Mouse (Mus musculus): ENCODE results near the gene Fam78a. TPM values are rescaled to one million over a fixed set of nuclear protein-coding genes. Genes with fewer than 3 reads are reported as not detected.
A peak's percentile ranks its signal among the peaks of the same experiment; 100 is the strongest.

The Fam78a gene
- polyA plus RNA-seq, 1 experiment from 2014 or later, result 27.6 TPM

GRCm38 (mm10) chr2:32058716-32059115, 25.9 kb downstream of the Fam78a start:
- Histone ChIP-seq H3K9me3 (replicated peaks; ENCODE audit: control insufficient read depth, low read length) (no peaks in the 10 kb centered on the region), H3K36me3 (ENCODE audit: control insufficient read depth, insufficient read depth) (no peaks in the 10 kb centered on the region), H3K4me2 (ENCODE audit: low read depth, low read length) (no peak overlapping the region), H3K9ac (ENCODE audit: low read length) (no peak overlapping the region), H3K27ac (ENCODE audit: low read length) (no peak overlapping the region), H3K4me3 (ENCODE audit: low read length) (no peak overlapping the region), H3K4me1 (ENCODE audit: control insufficient read depth, insufficient read depth, low read length) (peaks cover 62% of the 10 kb centered on the region), H3K27me3 (ENCODE audit: control insufficient read depth, insufficient read depth, low read length) (no peaks in the 10 kb centered on the region)
- 50% methylated on average over 5 of the region's 5 CpGs for WGBS
- no peak for ATAC-seq (replicated peaks; ENCODE audit: extremely low read depth, insufficient read depth, low FRiP score)

GRCm38 (mm10) chr2:32058241-32058640, 26.4 kb downstream of the Fam78a start:
- H3K36me3 ChIP-seq (ENCODE audit: control insufficient read depth, insufficient read depth), result no peaks in the 10 kb centered on the region
- H3K4me1 ChIP-seq (ENCODE audit: control insufficient read depth, insufficient read depth, low read length), result peaks cover 57% of the 10 kb centered on the region
- no peaks in the 10 kb centered on the region for H3K9me3 ChIP-seq (replicated peaks; ENCODE audit: control insufficient read depth, low read length)
- whole genome bisulfite sequencing, result 78% methylated on average over 9 of the region's 9 CpGs
- H3K27me3 ChIP-seq (ENCODE audit: control insufficient read depth, insufficient read depth, low read length), result no peaks in the 10 kb centered on the region
- no peak overlapping the region for H3K4me3 ChIP-seq (ENCODE audit: low read length)
- H3K4me2 ChIP-seq (ENCODE audit: low read depth, low read length), result no peak overlapping the region
- no peak for ATAC-seq (replicated peaks; ENCODE audit: extremely low read depth, insufficient read depth, low FRiP score)
- H3K27ac ChIP-seq (ENCODE audit: low read length), result peak overlapping the region; percentile 88; the same call in 1 of the 2 replicates
- no peak overlapping the region for H3K9ac ChIP-seq (ENCODE audit: low read length)

- no peaks in the 10 kb centered on the region for H3K9me3 ChIP-seq (replicated peaks; ENCODE audit: control insufficient read depth, low read length)
- H3K36me3 ChIP-seq (ENCODE audit: control insufficient read depth, insufficient read depth), result no peaks in the 10 kb centered on the region
- no peak overlapping the region for H3K4me2 ChIP-seq (ENCODE audit: low read depth, low read length)
- H3K9ac ChIP-seq (ENCODE audit: low read length), result no peak overlapping the region; the same call in 1 of the 2 replicates
- ATAC-seq (replicated peaks; ENCODE audit: extremely low read depth, insufficient read depth, low FRiP score), result no peak
- no peaks in the 10 kb centered on the region for H3K27me3 ChIP-seq (ENCODE audit: control insufficient read depth, insufficient read depth, low read length)
- H3K4me1 ChIP-seq (ENCODE audit: control insufficient read depth, insufficient read depth, low read length), result peaks cover 52% of the 10 kb centered on the region
- WGBS, result 79% methylated on average over 4 of the region's 4 CpGs
- H3K4me3 ChIP-seq (ENCODE audit: low read length), result no peak overlapping the region
- H3K27ac ChIP-seq (ENCODE audit: low read length), result peak overlapping the region; percentile 88
Measured at GRCm38 (mm10) chr2:32057794-32058193, 26.9 kb downstream of the Fam78a start.

GRCm38 (mm10) chr2:32057360-32057759, 27.3 kb downstream of the Fam78a start:
- H3K9ac ChIP-seq (ENCODE audit: low read length), result peak overlapping the region; percentile 24; the same call in 1 of the 2 replicates
- peak overlapping the region; percentile 88 for H3K27ac ChIP-seq (ENCODE audit: low read length)
- no peak overlapping the region for H3K4me2 ChIP-seq (ENCODE audit: low read depth, low read length)
- no peaks in the 10 kb centered on the region for H3K36me3 ChIP-seq (ENCODE audit: control insufficient read depth, insufficient read depth)
- ATAC-seq (replicated peaks; ENCODE audit: extremely low read depth, insufficient read depth, low FRiP score), result no peak
- no peak overlapping the region for H3K4me3 ChIP-seq (ENCODE audit: low read length)
- H3K9me3 ChIP-seq (replicated peaks; ENCODE audit: control insufficient read depth, low read length), result no peaks in the 10 kb centered on the region
- H3K27me3 ChIP-seq (ENCODE audit: control insufficient read depth, insufficient read depth, low read length), result no peaks in the 10 kb centered on the region
- H3K4me1 ChIP-seq (ENCODE audit: control insufficient read depth, insufficient read depth, low read length), result peaks cover 48% of the 10 kb centered on the region
- WGBS, result 56% methylated on average over 2 of the region's 2 CpGs

- Histone ChIP-seq H3K27ac (ENCODE audit: low read length) (peak overlapping the region; percentile 88), H3K9ac (ENCODE audit: low read length) (no peak overlapping the region), H3K36me3 (ENCODE audit: control insufficient read depth, insufficient read depth) (peaks cover 8% of the 10 kb centered on the region), H3K4me2 (ENCODE audit: low read depth, low read length) (no peak overlapping the region), H3K9me3 (replicated peaks; ENCODE audit: control insufficient read depth, low read length) (no peaks in the 10 kb centered on the region), H3K4me3 (ENCODE audit: low read length) (no peak overlapping the region), H3K27me3 (ENCODE audit: control insufficient read depth, insufficient read depth, low read length) (no peaks in the 10 kb centered on the region), H3K4me1 (ENCODE audit: control insufficient read depth, insufficient read depth, low read length) (peaks cover 43% of the 10 kb centered on the region)
- ATAC-seq (replicated peaks; ENCODE audit: extremely low read depth, insufficient read depth, low FRiP score), result peak; percentile 42
- 44% methylated on average over 10 of the region's 10 CpGs for WGBS
Measured at GRCm38 (mm10) chr2:32056524-32056923, 28.1 kb downstream of the Fam78a start.

GRCm38 (mm10) chr2:32055357-32055965, 29.2 kb downstream of the Fam78a start:
- Histone ChIP-seq H3K36me3 (ENCODE audit: control insufficient read depth, insufficient read depth) (peaks cover 16% of the 10 kb centered on the region), H3K4me2 (ENCODE audit: low read depth, low read length) (no peak overlapping the region), H3K9me3 (replicated peaks; ENCODE audit: control insufficient read depth, low read length) (no peaks in the 10 kb centered on the region), H3K27me3 (ENCODE audit: control insufficient read depth, insufficient read depth, low read length) (no peaks in the 10 kb centered on the region), H3K27ac (ENCODE audit: low read length) (peak overlapping the region; percentile 85), H3K9ac (ENCODE audit: low read length) (no peak overlapping the region), H3K4me1 (ENCODE audit: control insufficient read depth, insufficient read depth, low read length) (peaks cover 39% of the 10 kb centered on the region), H3K4me3 (ENCODE audit: low read length) (no peak overlapping the region)
- 42% methylated on average over 7 of the region's 7 CpGs for WGBS
- peak; percentile 49 for ATAC-seq (replicated peaks; ENCODE audit: extremely low read depth, insufficient read depth, low FRiP score)

GRCm38 (mm10) chr2:32052418-32052817, 32.2 kb downstream of the Fam78a start:
- Histone ChIP-seq H3K9ac (ENCODE audit: low read length) (no peak overlapping the region), H3K36me3 (ENCODE audit: control insufficient read depth, insufficient read depth) (peaks cover 29% of the 10 kb centered on the region), H3K9me3 (replicated peaks; ENCODE audit: control insufficient read depth, low read length) (no peaks in the 10 kb centered on the region), H3K27ac (ENCODE audit: low read length) (peak overlapping the region; percentile 54; the same call in 1 of the 2 replicates), H3K27me3 (ENCODE audit: control insufficient read depth, insufficient read depth, low read length) (no peaks in the 10 kb centered on the region), H3K4me3 (ENCODE audit: low read length) (no peak overlapping the region), H3K4me1 (ENCODE audit: control insufficient read depth, insufficient read depth, low read length) (peaks cover 31% of the 10 kb centered on the region), H3K4me2 (ENCODE audit: low read depth, low read length) (no peak overlapping the region)
- 76% methylated on average over 7 of the region's 7 CpGs for WGBS
- no peak for ATAC-seq (replicated peaks; ENCODE audit: extremely low read depth, insufficient read depth, low FRiP score)

- Histone ChIP-seq H3K4me3 (ENCODE audit: low read length) (no peak overlapping the region), H3K9ac (ENCODE audit: low read length) (peak overlapping the region; percentile 22; the same call in 1 of the 2 replicates), H3K27me3 (ENCODE audit: control insufficient read depth, insufficient read depth, low read length) (no peaks in the 10 kb centered on the region), H3K4me1 (ENCODE audit: control insufficient read depth, insufficient read depth, low read length) (peaks cover 30% of the 10 kb centered on the region), H3K27ac (ENCODE audit: low read length) (peak overlapping the region; percentile 54; the same call in 1 of the 2 replicates), H3K36me3 (ENCODE audit: control insufficient read depth, insufficient read depth) (peaks cover 29% of the 10 kb centered on the region), H3K4me2 (ENCODE audit: low read depth, low read length) (no peak overlapping the region), H3K9me3 (replicated peaks; ENCODE audit: control insufficient read depth, low read length) (no peaks in the 10 kb centered on the region)
- ATAC-seq (replicated peaks; ENCODE audit: extremely low read depth, insufficient read depth, low FRiP score), result no peak
- WGBS, result 65% methylated on average over 8 of the region's 8 CpGs
Measured at GRCm38 (mm10) chr2:32051791-32052190, 32.9 kb downstream of the Fam78a start.

GRCm38 (mm10) chr2:32047323-32047722, 37.3 kb downstream of the Fam78a start:
- peaks cover 36% of the 10 kb centered on the region for H3K36me3 ChIP-seq (ENCODE audit: control insufficient read depth, insufficient read depth)
- no peak for ATAC-seq (replicated peaks; ENCODE audit: extremely low read depth, insufficient read depth, low FRiP score)

More at GRCm38 (mm10) chr2:32047323-32047722, 37.3 kb downstream of the Fam78a start:
- Histone ChIP-seq H3K4me3 (ENCODE audit: low read length) (no peak overlapping the region), H3K27me3 (ENCODE audit: control insufficient read depth, insufficient read depth, low read length) (no peaks in the 10 kb centered on the region), H3K9me3 (replicated peaks; ENCODE audit: control insufficient read depth, low read length) (no peaks in the 10 kb centered on the region), H3K4me2 (ENCODE audit: low read depth, low read length) (no peak overlapping the region), H3K9ac (ENCODE audit: low read length) (no peak overlapping the region), H3K4me1 (ENCODE audit: control insufficient read depth, insufficient read depth, low read length) (peaks cover 43% of the 10 kb centered on the region), H3K27ac (ENCODE audit: low read length) (peak overlapping the region; percentile 54)
- 72% methylated on average over 10 of the region's 10 CpGs for WGBS
